Mouse (Mus musculus): ENCODE results near the gene Myo1e. TPM values are rescaled to one million over a fixed set of nuclear protein-coding genes. Genes with fewer than 3 reads are reported as not detected.

The Myo1e gene
- polyA plus RNA-seq, 1 experiment from 2014 or later, result 5.9 TPM

DNA sequence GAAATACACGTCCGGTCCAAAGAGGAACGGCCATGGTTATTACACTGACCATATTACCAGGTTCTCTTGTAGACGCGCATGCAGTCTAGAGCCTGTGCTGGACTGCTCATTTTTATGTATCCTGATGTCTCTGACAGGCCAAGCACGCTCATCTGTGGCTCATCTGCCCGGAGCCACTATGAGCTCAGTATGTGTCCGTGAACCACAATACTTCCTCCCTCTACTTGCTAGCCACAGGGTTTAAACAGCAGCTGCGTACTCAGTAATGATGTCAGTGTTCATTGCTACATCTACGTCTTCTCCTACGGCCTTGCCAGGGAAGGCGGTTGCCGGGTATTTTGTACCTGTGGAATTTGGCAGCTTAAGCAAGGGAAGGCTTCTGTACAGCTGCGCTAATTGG is 4.5 kb downstream of the Myo1e start:
- H3K4me3 ChIP-seq (ENCODE audit: low read depth, low read length), result no peak overlapping the region
- no peak for DNase-seq (ENCODE audit: low spot score)
- no peak overlapping the region for H3K27ac ChIP-seq (ENCODE audit: low read depth, low read length)
- no peak for ATAC-seq (replicated peaks; ENCODE audit: low FRiP score)
- 71% methylated on average over 14 of the region's 14 CpGs for WGBS
- H3K27me3 ChIP-seq (replicated peaks; ENCODE audit: control insufficient read depth, insufficient read depth, low read length), result peaks cover 34% of the 10 kb centered on the region
- no peaks in the 10 kb centered on the region for H3K9me3 ChIP-seq (ENCODE audit: control insufficient read depth, low read length)
- no peak overlapping the region for H3K9ac ChIP-seq (ENCODE audit: low read depth, low read length)
- no peaks in the 10 kb centered on the region for H3K36me3 ChIP-seq (ENCODE audit: control insufficient read depth, insufficient read depth, low read length)
- 0 out of 2 replicates have a peak, but pooled peaks cover 3% of the 10 kb centered on the region for H3K4me1 ChIP-seq (replicated peaks; ENCODE audit: control insufficient read depth, insufficient read depth, low read length)
- no peak overlapping the region for H3K4me2 ChIP-seq

DNA sequence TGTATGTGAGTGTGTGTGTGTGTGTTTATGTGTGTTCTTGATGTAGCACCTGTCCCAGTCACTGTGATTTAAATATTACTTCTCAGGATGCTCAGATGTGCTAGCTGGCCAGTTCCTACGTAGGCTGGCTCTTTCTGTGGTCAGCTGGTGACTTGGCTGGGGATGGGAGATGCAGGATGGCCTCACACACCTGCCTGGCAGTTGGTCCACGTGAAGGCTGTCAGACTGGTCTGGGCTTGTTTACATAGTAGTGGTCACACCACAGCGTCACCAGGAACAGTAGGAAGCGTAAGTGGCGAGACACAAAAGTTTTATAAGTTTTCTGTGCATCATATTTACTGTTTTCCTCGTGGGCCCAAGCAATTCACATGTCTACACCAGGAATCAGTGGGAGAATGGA is 9.4 kb downstream of the Myo1e start:
- DNase-seq (ENCODE audit: low spot score) (no peak), ATAC-seq (replicated peaks; ENCODE audit: low FRiP score) (no peak)
- no peak overlapping the region for H3K9ac ChIP-seq (ENCODE audit: low read depth, low read length)
- no peaks in the 10 kb centered on the region for H3K9me3 ChIP-seq (ENCODE audit: control insufficient read depth, low read length)
- no peak overlapping the region for H3K27ac ChIP-seq (ENCODE audit: low read depth, low read length)
- no peak overlapping the region for H3K4me3 ChIP-seq (ENCODE audit: low read depth, low read length)
- 72% methylated on average over 6 of the region's 6 CpGs for WGBS
- H3K4me2 ChIP-seq, result no peak overlapping the region
- no peaks in the 10 kb centered on the region for H3K4me1 ChIP-seq (replicated peaks; ENCODE audit: control insufficient read depth, insufficient read depth, low read length)
- H3K36me3 ChIP-seq (ENCODE audit: control insufficient read depth, insufficient read depth, low read length), result no peaks in the 10 kb centered on the region
- no peaks in the 10 kb centered on the region for H3K27me3 ChIP-seq (replicated peaks; ENCODE audit: control insufficient read depth, insufficient read depth, low read length)

- H3K9me3 ChIP-seq (ENCODE audit: control insufficient read depth, low read length), result no peaks in the 10 kb centered on the region
- DNase-seq (ENCODE audit: low spot score), result no peak
- WGBS, result 67% methylated on average over 6 of the region's 6 CpGs
- no peak overlapping the region for H3K27ac ChIP-seq (ENCODE audit: low read depth, low read length)
- no peak for ATAC-seq (replicated peaks; ENCODE audit: low FRiP score)
- H3K4me1 ChIP-seq (replicated peaks; ENCODE audit: control insufficient read depth, insufficient read depth, low read length), result no peaks in the 10 kb centered on the region
- no peaks in the 10 kb centered on the region for H3K36me3 ChIP-seq (ENCODE audit: control insufficient read depth, insufficient read depth, low read length)
- H3K9ac ChIP-seq (ENCODE audit: low read depth, low read length), result no peak overlapping the region
- no peaks in the 10 kb centered on the region for H3K27me3 ChIP-seq (replicated peaks; ENCODE audit: control insufficient read depth, insufficient read depth, low read length)
- no peak overlapping the region for H3K4me3 ChIP-seq (ENCODE audit: low read depth, low read length)
- no peak overlapping the region for H3K4me2 ChIP-seq
Observed at GRCm38 (mm10) chr9:70219295-70219931, 12.3 kb downstream of the Myo1e start.

DNA sequence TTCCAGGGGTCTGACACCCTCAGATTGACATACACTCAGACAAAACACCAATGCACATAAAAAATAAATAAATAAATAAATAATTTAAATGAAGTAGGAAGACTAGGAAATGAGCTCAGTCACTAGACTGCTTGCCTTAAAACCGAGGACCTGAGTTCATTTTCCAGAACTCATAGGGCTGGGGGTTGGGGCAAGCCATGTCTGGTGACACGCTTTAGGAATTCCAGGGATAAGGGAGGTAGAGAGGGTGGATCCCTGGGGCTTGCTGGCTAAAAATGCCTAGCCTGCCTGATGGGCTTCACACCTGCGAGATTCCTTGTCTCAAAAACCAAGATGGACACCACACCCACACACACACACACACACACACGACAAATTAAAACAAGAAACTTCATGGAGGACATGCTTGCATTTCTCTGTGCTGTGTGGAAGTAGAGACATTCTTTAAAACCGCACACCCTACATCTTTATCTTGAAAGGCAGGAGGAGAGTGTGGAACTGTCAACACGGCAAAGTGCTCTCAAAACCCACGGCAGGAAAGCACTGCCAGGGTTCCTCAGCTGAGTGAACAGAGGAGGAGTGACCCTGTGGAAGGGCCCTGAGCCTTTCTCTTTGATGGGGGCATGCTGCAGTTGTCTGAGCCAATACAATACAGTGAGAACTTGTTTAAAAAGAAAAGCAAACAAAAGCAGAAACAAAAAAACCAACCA is 13.5 kb downstream of the Myo1e start:
- no peak for ATAC-seq (replicated peaks; ENCODE audit: low FRiP score)
- 51% methylated on average over 7 of the region's 7 CpGs for WGBS
- H3K27me3 ChIP-seq (replicated peaks; ENCODE audit: control insufficient read depth, insufficient read depth, low read length), result no peaks in the 10 kb centered on the region
- H3K9ac ChIP-seq (ENCODE audit: low read depth, low read length), result no peak overlapping the region
- no peaks in the 10 kb centered on the region for H3K36me3 ChIP-seq (ENCODE audit: control insufficient read depth, insufficient read depth, low read length)
- no peak overlapping the region for H3K27ac ChIP-seq (ENCODE audit: low read depth, low read length)
- H3K4me2 ChIP-seq, result no peak overlapping the region
- H3K9me3 ChIP-seq (ENCODE audit: control insufficient read depth, low read length), result no peaks in the 10 kb centered on the region
- no peaks in the 10 kb centered on the region for H3K4me1 ChIP-seq (replicated peaks; ENCODE audit: control insufficient read depth, insufficient read depth, low read length)
- DNase-seq (ENCODE audit: low spot score), result no peak
- H3K4me3 ChIP-seq (ENCODE audit: low read depth, low read length), result no peak overlapping the region

- H3K9me3 ChIP-seq (ENCODE audit: control insufficient read depth, low read length), result no peaks in the 10 kb centered on the region
- DNase-seq (ENCODE audit: low spot score) (no peak), ATAC-seq (replicated peaks; ENCODE audit: low FRiP score) (no peak)
- H3K4me2 ChIP-seq, result no peak overlapping the region
- WGBS, result 74% methylated on average over 4 of the region's 4 CpGs
- no peaks in the 10 kb centered on the region for H3K36me3 ChIP-seq (ENCODE audit: control insufficient read depth, insufficient read depth, low read length)
- H3K27me3 ChIP-seq (replicated peaks; ENCODE audit: control insufficient read depth, insufficient read depth, low read length), result no peaks in the 10 kb centered on the region
- no peak overlapping the region for H3K4me3 ChIP-seq (ENCODE audit: low read depth, low read length)
- H3K27ac ChIP-seq (ENCODE audit: low read depth, low read length), result no peak overlapping the region
- H3K4me1 ChIP-seq (replicated peaks; ENCODE audit: control insufficient read depth, insufficient read depth, low read length), result no peaks in the 10 kb centered on the region
- H3K9ac ChIP-seq (ENCODE audit: low read depth, low read length), result no peak overlapping the region
Observed at GRCm38 (mm10) chr9:70223142-70223541, 16.0 kb downstream of the Myo1e start.

GRCm38 (mm10) chr9:70224046-70224445 is 16.9 kb downstream of the Myo1e start:
- Histone ChIP-seq H3K9me3 (ENCODE audit: control insufficient read depth, low read length) (no peaks in the 10 kb centered on the region), H3K27me3 (replicated peaks; ENCODE audit: control insufficient read depth, insufficient read depth, low read length) (no peaks in the 10 kb centered on the region), H3K27ac (ENCODE audit: low read depth, low read length) (no peak overlapping the region), H3K4me3 (ENCODE audit: low read depth, low read length) (no peak overlapping the region), H3K4me2 (no peak overlapping the region), H3K36me3 (ENCODE audit: control insufficient read depth, insufficient read depth, low read length) (no peaks in the 10 kb centered on the region), H3K4me1 (replicated peaks; ENCODE audit: control insufficient read depth, insufficient read depth, low read length) (no peaks in the 10 kb centered on the region), H3K9ac (ENCODE audit: low read depth, low read length) (no peak overlapping the region)
- WGBS, result 62% methylated on average over 4 of the region's 4 CpGs
- ATAC-seq (replicated peaks; ENCODE audit: low FRiP score) (no peak), DNase-seq (ENCODE audit: low spot score) (no peak)

- WGBS, result 73% methylated on average over 4 of the region's 4 CpGs
- Histone ChIP-seq H3K36me3 (ENCODE audit: control insufficient read depth, insufficient read depth, low read length) (no peaks in the 10 kb centered on the region), H3K9me3 (ENCODE audit: control insufficient read depth, low read length) (no peaks in the 10 kb centered on the region), H3K27me3 (replicated peaks; ENCODE audit: control insufficient read depth, insufficient read depth, low read length) (no peaks in the 10 kb centered on the region), H3K4me2 (no peak overlapping the region), H3K4me3 (ENCODE audit: low read depth, low read length) (no peak overlapping the region), H3K4me1 (replicated peaks; ENCODE audit: control insufficient read depth, insufficient read depth, low read length) (no peaks in the 10 kb centered on the region), H3K9ac (ENCODE audit: low read depth, low read length) (no peak overlapping the region), H3K27ac (ENCODE audit: low read depth, low read length) (no peak overlapping the region)
- ATAC-seq (replicated peaks; ENCODE audit: low FRiP score) (no peak), DNase-seq (ENCODE audit: low spot score) (no peak)
Observed at GRCm38 (mm10) chr9:70226359-70226758, 19.2 kb downstream of the Myo1e start.

- WGBS, result 71% methylated on average over 8 of the region's 8 CpGs
- Histone ChIP-seq H3K4me2 (no peak overlapping the region), H3K9me3 (ENCODE audit: control insufficient read depth, low read length) (no peaks in the 10 kb centered on the region), H3K4me1 (replicated peaks; ENCODE audit: control insufficient read depth, insufficient read depth, low read length) (no peaks in the 10 kb centered on the region), H3K4me3 (ENCODE audit: low read depth, low read length) (no peak overlapping the region), H3K27ac (ENCODE audit: low read depth, low read length) (no peak overlapping the region), H3K9ac (ENCODE audit: low read depth, low read length) (no peak overlapping the region), H3K27me3 (replicated peaks; ENCODE audit: control insufficient read depth, insufficient read depth, low read length) (no peaks in the 10 kb centered on the region), H3K36me3 (ENCODE audit: control insufficient read depth, insufficient read depth, low read length) (no peaks in the 10 kb centered on the region)
- DNase-seq (ENCODE audit: low spot score), result no peak
- no peak for ATAC-seq (replicated peaks; ENCODE audit: low FRiP score)
Observed at GRCm38 (mm10) chr9:70229823-70230222, 22.7 kb downstream of the Myo1e start.

Measured in liver, embryonic 11.5 days (tissue).